Mouse (Mus musculus) skeletal muscle tissue, adult 2 months (tissue): Measurements from ENCODE around the gene Scrg1.
"Not testable (repeated sequence)": the region's sequence is repeated elsewhere in the genome, so short reads cannot be mapped to it uniquely, and the experiment has no call there.

Source experiments
- DNase-seq: peaks from one replicate; pipeline ENCODE4 v3.0.0-alpha.2; 2012; ENCODE audit warnings: low read depth, low spot score

The Scrg1 gene

DNA sequence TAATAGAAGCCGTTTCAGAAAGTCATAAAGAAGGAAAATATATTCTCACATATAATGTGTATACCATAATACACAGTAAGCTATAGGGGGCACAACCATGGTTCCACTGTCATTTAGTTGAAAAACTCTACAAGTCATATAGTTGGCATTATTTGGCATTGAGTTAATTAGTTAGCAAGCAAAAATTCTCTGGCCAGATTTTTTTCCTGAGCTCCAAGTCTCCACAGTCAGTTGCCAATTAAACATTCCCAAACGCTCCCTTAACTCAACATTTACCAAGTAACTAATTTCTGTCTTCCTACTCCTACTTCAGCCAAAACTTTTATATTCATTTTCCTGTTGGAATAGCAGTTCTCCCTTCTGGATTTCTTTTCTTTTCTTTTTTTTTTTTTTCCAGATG, 2.4 kb upstream of the Scrg1 start:
- no peak for DNase-seq

DNA sequence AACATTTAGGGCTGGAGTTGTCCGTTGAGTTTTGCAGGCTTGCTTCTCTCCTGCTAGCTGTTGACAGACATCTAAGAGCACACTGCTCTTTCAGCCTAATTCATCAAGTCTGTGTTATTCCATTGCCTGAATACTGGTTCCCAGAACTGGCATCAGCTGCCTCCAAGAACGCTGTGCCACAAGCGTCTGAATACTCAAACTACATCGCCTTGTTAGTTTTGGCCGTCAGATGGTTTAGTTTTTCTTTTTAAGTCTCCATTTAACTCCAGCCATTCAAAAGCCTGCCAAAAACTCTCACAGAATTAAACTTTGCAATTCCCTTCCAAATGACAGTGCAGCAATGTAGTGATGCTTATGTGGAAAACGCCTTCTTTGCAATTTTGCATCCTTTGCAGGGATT, 1.4 kb downstream of the Scrg1 start:
- DNase-seq = no peak

DNA sequence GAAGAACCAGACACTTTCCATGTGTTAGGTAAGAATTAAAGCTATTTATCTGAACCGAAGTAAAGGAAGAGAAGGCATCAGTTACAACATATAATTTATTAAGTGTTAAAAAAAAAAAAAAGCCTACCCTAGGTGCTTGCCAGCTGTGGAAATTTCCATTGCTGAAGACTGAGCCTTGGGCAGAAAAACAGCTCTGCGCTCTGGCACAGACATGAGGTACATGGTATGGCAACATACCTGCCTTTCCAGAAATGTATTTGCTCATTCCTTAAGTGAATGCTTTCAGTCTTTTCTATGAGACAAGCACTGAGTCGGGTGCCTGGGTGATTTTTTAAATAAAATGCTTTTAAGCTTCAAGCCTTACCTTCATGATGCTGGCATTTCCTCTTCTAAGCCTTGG, 2.2 kb downstream of the Scrg1 start:
- no peak for DNase-seq

DNA sequence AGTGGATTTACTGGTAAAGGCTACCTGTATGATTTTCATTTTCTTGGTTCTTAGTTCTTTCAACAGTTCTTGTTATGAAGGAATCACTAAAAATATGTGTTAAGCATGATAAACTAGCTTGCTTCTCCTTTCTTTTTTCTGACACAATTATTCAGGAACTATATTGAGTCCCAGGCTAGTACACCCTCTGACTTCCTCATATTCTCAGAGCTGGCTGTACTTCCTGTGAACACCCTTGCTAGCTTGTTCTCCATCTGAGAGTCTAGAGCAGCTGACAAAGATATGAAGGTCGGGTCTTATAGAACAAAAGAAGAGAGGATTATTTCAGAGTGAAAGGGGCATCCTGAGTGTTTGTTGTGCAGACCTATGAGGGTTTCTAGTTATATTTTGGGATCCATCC, 7.1 kb downstream of the Scrg1 start:
- no peak for DNase-seq

DNA sequence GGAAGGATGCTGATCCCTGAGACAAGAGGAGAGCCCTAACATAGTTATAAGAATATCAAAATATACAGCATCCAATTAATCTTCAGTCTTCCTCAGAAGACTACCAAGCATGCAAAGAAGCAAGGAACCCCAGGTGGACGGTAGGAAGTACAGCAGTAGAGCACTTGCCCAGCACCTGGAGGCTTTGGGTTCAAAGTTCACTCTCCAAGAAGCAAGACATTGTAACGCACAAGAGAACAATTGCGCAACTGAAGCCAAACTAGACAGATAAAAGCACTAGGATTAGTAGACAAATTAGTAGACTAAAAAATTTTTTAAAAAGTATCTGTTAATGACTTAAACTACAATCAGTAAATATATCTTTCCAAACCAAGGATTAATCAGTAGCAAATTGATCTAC, 8.0 kb downstream of the Scrg1 start:
- no peak for DNase-seq

DNA sequence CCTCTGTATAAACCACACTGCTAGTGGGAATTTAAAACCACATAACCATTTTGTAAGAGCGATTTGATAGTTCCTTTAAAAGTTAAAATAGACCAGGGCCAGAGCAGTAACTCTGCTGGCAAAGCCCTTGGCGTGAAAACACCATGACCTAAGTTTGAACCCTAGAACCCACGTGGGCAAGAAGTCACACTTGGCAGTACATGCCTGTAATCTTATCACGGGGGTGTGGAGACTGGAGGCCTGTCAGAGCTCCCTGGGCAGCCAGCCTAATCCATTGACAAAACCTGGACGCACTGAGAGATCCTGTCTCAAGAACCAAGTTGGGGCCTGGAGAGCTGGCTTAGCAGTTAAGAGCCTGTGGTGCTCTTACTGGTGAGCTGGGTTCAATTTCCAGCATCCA, 12.9 kb downstream of the Scrg1 start:
- peak; percentile 95 for DNase-seq

DNA sequence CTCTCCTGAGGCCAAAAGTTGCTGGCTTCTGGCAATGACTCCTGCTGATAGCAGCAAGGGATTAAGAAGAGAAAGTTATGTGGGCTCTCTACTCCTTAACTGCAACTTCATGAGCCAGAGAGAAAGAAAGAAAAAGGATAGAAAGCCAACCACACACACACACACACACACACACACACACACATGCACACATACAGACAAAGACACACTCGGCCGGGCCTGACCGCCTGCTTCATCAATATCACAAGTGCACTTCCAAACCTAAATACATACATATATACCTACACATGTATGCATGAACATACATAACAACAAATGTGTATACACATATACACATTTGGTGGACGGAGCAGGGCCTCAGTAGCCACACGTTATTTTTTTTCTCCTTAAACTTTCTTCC, 15.1 kb downstream of the Scrg1 start:
- no peak for DNase-seq

DNA sequence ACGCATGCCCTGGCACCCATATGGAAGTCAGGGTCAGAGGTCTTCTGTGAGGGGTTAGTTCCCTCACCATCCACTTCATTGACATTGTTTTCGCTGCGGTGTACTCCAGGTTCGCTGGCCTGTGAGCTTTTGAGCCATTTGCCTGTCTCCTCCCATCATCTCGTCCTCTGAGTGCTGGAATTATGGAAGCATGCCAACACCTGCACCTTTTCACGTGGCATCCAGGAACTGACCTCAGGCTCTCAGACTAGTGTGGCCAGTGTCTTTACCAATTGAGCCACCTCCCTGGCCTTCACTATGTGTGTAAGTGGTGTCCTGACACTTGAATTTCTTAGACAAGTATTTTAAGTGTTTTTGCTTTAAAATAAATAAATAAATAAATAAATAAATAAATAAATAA, 18.0 kb downstream of the Scrg1 start:
- DNase-seq = no peak

DNA sequence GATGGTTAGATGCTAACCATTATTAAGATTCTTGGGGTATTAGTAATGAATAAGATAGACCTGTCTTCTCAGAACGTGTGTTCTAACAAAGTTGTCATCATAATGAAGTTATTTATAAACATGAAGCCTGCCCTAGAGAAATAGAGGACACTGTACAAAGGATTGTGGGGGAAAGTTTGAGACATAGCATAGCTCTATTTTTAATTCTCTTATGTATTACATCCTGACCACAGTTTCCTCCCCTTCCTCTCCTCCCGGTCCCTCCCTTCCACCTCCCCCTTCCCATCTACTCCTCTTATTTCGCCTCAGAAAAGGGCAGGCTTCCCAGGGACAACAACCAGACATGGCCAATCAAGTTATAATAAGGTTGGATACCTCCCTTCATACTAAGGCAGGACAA, 22.7 kb downstream of the Scrg1 start:
- no peak for DNase-seq

DNA sequence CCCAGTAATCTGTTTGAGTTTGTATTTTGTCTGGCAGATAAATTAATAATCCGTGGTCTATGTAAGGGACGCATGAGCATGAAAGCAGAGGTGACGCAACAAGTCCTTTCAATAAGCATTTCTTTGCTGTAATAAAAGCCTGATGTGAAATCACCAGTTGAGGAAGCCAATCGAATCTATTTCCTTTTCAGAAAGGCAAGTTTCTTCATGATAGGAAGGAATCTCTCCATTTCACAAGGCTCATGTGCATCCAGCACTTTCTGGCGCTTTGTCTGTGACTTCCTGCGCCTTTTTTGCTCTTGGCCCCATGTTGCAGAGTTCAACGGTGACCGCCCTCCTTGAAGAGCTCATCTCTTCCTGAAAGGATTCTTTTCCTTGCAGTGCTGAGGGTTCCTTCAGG, 24.0 kb downstream of the Scrg1 start:
- no peak for DNase-seq

DNA sequence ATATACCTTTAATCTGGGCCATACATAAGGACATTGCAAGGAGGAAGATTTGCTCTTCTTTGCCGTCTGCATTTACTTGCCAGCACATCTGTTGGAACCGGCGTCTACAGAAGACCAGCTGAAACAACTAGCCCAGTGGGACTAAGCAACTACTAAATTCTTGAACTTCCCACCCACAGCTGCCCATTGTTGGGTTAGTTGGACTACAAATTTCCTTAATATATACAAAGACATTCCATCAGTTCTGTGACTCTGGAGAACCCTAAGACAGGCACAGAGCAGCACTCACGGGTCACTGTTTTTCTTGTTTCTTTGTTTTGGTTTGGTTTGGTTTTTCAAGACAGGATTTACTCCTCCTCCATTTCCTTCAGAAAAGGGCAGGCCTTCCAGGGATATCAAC, 24.9 kb downstream of the Scrg1 start:
- no peak for DNase-seq

DNA sequence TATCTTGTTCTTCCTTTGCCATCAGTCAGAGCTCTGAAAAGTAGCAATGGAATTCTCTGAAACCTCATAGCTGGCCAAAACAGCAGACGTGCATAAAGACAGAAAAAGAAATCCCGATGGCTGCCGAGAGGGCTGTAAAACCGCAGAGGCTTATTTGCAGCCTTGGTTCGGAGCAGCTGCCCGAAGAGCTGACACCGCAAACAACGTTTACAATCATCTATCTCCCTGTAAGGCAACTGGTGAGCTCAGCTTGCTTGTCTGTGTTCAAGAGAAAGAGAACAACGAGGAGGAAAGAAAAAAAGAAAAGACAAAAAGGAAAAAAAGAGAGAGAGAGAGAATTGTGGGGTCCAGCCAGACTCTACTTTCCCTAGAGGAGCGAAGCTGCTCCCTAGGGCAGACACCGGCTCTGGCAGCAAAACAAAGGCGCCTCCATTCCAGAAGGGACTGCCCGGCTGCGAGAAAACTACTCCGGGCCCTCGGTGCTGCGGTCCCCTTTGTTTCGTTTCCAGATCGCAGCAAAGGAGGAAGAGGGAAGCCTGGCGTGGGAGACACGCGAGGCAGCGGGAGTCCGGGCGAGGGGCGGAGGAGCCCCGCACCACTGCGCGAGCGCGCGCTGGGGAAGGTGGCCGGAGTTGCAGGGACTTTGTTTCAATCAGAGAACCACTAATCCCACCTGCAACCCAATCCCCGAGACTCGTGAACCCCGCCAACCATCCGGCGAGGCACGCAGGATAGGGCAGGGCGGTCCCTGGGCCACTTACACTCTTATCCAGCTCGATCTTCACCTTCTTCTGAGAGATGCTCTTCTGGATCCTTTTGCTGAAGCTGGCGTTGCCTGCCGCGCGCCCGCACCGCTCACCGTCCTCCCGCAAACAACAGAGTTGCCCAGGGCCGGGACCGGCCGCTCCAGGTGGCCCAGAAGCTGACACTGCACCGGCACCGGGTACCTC, 31.0 kb downstream of the Scrg1 start:
- no peak for DNase-seq

DNA sequence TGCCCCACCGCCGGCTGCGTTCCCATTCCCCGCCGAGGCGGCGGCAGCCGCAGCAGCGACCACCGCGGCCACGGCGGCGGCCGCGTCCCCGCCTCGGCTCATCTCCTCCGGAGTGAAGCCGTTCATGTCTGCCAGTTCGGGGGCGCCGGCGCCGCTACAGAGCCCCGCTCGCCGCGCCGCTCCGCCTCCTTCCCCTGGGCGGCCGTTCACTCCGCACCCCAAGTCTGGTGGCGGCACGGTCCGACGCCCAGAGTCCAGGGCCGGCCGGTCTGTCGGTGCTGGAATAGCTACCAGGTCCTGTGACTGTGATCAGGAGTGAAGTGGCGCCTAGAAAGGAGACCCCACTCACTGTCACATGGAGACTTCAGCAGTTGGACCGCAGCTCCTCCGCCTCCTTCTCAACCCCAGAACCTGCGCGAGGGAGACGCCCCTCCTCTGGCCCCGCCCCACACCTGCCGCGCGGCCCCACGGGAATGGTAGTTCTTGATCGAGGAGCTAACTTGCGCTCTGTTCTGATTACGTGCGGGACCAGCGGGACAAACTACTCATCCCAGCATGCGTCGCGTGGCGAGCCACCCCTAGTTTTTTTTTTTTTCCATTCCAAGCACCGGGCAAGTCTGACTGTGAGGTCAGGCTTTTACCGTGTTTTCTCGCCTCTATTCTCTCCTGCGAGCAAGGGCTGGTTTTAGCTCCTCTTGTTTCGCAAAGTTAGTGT, 31.9 kb downstream of the Scrg1 start, which contains the start of gene Sap30:
Sap30 (minus strand) TSS at position 420 of the 715 bp plus-strand sequence.
- DNase-seq = peak; percentile 94

DNA sequence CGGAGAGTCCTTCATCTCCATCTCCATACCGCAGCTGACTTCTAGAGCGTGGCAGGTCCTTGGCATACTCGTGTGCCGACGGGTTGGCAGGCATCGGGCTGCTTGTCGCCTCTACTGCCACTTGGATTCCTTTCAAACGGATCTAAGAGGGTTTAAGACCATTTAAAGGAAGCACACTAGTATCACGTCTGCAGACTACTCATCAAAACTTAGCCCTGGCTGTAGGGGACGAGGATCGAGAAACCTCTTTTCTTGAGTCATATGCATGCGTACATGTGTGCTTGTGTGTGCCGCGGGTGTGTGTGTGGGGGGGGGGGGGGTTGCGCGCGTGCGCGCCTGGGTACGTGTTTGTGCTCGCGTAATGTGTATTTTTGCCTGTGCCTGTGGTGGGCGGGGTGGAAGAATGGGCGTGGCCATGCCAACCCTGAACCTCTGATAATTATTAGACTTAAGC, 32.6 kb downstream of the Scrg1 start:
- peak; percentile 56 for DNase-seq

DNA sequence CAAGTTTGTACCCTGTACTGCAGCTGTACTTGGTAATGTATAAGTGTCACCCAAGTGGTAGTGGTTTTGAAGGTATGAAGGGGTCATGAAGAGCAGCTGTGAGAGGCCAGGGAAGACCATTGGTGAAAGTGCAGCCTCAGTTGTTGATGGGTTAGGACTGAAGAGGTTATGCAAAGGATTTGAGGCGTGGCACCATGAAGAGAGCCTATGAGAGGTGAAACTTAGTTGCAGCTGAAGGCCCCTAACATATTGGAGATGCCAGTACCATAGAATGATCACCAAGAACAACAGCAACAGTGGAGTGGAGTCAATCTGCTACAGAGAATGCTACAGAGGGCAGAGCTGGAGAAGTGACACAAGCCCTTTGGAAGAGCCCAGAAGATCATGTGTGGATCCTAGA, 33.6 kb downstream of the Scrg1 start:
- DNase-seq = no peak

DNA sequence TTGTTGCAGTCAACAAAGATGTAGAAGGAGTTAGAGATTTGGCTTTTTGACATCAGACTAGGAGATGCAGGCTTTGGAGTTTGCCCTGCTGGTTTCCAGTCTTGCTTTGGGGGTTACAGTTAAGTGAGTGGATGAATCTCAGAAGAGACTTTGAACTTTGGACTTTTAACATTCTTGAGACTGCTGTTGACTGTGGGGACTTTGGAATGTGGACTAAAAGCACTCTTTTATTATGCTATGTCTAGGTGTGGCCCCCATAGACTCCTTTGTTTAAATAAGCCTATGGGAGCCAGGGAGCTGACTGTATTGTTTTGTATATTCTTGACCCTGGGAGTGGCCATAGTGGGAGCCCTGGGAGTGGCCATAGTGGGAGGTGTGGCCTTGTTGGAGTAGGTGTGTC, 34.2 kb downstream of the Scrg1 start:
- no peak for DNase-seq

DNA sequence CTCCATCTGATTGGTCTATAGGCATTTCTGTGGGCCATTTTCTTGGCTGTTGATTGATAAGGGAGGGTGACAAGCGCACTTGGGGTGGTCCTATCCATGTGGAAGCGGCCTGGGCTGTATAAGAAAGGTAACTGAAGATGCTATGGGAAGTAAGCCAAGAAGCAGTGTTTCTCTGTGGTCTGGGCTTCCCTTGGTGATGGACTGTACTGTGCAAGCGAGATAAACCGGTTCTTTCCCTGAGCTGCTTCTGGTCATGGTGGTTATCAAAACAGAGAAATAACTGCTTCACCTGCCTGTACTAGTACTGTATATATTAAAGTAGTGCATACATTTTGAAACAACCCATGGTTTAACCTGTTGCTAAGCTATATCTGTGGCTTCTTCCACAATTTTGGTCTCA, 36.1 kb downstream of the Scrg1 start:
- DNase-seq = no peak

DNA sequence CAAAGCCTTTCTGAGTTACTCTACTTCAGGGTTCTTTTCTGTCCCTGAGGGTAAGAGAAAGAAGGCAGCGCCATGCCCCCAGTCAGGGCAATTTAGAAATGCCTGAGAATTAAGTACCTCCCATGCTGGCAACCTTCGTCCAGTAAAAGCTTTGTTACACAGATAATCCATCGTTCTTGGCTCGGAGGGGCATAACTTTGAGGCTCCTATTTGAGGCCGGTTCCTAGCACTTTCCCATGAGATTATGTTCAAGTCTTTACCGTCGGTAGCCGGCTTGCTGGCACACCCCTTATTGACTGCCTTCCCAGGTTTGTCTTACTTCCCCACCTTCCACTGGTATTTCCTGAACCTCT, 42.7 kb downstream of the Scrg1 start:
- DNase-seq = no peak

DNA sequence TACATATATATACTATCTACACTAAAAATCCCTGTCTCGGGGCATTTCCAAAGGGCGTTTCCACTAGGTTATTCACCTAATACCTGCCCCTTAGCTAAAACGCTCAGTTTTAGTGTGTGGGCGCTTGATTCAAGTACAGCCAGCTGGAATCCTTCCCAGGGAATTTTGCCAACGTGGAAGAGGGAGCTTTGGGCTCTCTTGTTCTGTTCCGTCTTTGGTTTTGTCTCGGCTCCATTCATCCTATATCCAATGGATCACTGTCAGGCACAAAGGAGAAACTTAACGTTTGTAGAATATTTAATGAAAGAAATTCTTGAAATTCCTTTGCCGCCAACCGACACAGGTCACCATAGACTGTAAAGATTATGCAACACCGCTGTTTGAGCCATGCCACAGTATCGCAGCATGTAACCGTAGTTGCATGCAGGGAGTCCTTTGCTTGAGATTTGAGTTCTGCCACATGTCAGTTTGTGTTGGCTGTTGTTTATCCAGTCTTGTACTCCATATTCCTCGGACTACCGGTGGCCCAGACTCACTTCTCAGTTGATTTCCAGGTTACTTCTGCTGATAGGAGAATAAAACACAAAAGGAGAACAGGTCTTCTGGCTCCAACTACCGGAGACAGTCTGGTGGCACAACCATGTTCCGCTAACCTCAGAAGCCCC, 43.3 kb downstream of the Scrg1 start:
- no peak for DNase-seq

DNA sequence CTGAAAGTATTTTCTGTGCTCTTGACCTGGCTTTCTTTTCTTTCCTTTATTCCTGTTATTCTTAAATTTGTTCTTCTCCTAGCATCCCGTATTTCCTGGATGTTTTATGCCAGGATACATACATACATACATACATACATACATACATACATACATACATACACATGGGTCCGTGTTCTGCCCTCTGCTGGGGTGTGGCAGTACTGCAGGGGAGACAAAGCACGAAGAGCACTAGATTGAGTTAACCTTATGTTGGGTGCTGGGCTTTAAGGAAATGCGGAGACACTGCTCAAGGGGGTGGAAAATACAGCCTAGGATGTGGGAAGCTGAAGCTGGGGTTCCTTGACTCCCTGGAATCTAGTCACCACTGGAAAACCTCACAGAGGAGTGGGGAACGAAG, 47.9 kb downstream of the Scrg1 start:
- DNase-seq = no peak

DNA sequence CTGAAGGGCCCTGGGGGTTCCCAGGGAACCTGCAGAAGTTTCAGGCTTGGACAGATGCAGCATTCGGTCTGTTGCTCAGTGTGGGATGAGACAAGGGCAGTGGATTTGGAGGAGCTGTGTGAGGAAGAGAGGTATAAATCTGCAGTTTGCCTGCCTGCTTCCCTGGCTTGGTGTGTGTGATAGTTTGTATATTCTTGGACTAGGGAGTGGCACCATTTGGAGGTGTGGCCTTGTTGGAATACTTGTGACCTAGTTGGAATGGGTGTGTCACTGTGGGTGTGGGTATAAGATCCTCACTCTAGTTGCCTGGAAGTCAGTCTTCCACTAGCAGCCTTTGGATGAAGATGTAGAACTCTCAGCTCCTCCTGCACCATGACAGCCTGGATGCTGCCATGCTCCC, 49.8 kb downstream of the Scrg1 start:
- DNase-seq = not testable (repeated sequence)

DNA sequence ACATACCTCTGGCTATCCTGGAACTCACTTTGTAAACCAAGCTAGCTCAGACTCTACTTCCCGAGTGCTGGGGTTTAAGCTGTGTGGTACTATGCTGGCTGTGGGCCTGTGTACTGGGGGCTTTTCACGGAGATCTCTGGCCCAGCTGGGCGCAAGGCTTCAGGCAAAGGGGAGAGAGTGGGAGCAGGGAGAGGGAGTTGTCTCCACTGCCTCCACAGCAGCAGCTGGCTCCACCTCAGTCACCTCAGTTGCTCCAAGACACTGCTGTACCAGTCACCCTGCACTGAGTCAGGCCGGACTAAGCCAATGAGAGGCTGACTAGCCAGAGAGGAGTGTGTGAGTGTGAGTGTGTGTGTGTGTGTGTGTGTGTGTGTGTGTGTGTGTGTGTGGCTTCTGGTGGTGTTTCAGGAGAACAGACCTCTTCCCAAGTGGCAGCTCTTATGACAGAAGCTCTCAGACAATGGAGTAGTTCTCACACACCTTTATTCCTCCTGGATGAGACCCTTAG, 51.9 kb downstream of the Scrg1 start:
- no peak for DNase-seq
